Mouse (Mus musculus): ENCODE measurements around the gene Cntd1. TPM values are rescaled to one million over a fixed set of nuclear protein-coding genes. Genes with fewer than 3 reads are reported as not detected.
A peak's percentile ranks its signal among the peaks of the same experiment; 100 is the strongest.

Cntd1 gene
- total RNA-seq, 4 experiments from 2014 or later = 0.40 to 0.62 (median 0.57) TPM

GRCm38 (mm10) chr11:101255826-101256775 lies 22.7 kb upstream of the Cntd1 start:
- DNase-seq = no peak

DNA sequence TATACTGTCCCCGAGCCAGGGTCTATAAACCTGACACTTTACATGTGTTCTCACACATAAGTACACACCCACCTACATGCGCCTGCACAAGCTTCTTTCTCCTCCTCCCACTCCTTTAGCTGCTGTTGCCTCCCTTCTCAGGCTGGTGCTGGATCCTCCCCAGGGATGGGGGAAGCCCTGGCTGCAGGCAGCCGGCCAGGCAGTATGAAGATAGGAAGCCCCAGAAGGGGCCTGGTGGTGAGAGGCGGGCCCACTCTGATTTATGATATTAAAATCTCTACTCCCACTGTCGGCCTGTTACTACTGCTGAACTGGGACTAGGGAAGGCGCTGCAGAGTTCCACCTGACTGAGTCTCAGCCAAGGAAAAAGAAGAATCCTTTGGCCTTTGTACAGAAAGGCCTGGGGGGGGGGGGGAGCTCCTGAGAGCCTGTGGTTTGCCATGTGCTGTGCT lies 19.5 kb upstream of the Cntd1 start:
- no peak for DNase-seq

DNA sequence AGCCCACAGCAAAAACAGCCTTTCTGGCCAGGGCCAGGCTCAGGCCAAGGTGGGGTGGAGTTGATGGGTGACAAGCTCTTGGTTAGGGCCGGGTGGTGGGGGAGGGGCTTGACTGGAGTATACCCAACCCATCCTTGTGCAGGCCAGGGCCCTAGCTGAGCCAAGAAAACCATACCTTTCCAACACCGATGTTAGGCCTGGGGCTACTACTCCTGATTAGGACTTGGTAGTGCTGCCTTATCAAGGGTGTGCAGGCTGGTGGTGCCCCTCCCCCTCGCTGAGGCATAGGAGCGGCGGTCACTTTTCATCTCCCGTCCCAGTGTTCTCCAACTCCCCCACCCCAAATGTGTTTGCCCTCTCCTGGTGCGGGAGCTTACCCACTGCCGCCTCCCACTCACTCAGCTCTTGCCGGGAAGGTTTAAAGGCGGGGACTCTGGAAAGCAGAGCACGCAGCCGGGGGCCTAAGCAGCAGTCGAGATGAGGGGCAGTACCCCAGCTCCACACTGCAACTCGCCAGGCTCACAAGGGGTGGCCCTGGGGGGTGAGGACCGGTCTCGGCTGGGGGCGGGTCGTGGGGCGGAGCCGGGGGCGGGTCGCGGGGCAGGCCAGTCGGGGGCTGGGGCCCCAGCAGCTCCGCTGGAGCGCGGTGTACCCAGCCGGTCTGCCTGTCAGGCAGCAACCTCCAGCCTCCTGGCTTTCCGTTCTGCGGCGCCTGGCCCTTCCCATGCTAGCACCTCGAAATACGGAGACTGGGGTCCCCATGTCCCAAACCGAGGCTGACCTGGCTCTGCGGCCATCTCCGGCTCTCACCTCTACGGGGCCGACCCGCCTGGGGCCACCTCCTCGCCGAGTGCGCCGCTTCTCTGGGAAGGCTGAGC lies 18.6 kb upstream of the Cntd1 start, which contains the start of gene Wnk4:
TSS of gene Wnk4 (plus strand) at position 620 of the 878 bp plus-strand sequence.
- no peak for DNase-seq

- no peak for DNase-seq
Measured at GRCm38 (mm10) chr11:101260826-101261380, 17.9 kb upstream of the Cntd1 start.

- no peak for DNase-seq
Measured at GRCm38 (mm10) chr11:101262272-101262967, 16.4 kb upstream of the Cntd1 start.

DNA sequence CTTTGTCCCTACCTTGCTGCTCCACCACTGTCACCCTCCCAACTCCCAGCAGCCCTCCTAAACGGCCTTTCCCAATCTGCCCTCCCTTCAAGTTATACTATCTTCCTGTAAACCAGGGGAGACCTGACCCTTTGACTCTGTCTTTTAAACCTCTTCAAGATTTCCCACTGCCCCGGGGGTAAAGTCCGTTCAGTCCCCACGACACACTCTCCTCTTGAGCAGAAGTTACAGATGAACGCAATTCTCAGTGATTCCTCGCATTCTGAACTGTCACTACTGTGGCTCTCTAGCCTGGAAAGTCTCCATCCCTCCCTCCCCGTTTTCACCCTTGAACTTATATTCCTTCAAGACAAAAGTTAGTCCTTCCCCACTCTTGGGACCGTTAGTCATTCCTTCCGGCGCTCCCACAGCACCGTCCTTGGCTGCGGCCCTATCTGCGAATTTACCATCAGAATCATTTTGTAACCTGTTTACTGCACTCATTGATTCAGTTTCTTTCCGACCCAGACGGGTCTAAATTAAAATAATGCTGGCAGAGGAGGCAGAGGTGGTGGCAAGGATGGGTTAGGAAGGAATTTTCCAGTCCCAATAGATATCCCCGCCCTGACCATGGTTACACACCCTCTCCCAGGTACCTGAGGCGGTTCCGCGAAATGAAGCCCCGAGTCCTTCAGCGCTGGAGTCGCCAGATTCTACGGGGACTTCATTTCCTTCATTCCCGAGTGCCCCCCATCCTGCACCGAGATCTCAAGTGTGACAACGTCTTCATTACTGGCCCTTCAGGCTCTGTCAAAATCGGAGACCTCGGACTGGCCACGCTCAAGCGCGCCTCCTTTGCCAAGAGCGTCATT lies 15.4 kb upstream of the Cntd1 start:
- no peak for DNase-seq

DNA sequence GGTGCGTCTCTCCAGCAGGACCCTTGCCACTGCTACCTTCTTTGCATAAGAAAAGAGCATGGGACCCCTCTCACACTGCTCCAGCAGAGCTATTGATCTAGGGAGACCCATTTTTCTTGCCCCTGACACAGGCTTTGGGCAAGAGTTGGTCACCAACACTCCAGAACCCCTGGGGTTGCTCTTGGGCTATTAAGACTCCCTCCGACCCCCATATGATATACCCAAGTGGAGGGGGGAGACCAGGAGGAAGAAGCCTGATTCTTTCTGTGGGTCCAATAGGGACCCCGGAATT lies 14.9 kb upstream of the Cntd1 start:
- no peak for DNase-seq

GRCm38 (mm10) chr11:101264954-101265471 lies 13.8 kb upstream of the Cntd1 start:
- no peak for DNase-seq

DNA sequence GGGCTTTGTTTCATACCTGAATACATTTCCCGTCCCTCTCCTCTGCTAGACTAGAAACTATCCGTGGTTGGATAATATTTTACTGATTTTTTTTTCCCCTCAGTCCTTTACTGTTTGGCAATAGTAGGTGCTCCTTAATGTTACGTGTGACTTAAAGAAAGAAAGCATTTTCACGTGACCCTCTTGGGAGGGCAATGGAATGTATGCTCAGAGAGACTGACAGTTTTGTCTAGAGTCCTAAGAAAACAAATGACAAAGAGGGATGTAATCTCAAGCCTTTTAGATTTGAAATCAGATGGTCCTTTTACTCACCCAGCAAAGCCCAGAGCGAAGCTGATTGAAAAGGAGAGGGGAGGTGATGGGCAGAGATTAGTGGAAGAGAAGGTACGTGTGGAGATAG lies 12.9 kb upstream of the Cntd1 start:
- DNase-seq = no peak

- DNase-seq = no peak
Measured at GRCm38 (mm10) chr11:101269577-101270116, 9.2 kb upstream of the Cntd1 start.

GRCm38 (mm10) chr11:101272446-101272845 lies 6.4 kb upstream of the Cntd1 start:
- no peak for DNase-seq

DNA sequence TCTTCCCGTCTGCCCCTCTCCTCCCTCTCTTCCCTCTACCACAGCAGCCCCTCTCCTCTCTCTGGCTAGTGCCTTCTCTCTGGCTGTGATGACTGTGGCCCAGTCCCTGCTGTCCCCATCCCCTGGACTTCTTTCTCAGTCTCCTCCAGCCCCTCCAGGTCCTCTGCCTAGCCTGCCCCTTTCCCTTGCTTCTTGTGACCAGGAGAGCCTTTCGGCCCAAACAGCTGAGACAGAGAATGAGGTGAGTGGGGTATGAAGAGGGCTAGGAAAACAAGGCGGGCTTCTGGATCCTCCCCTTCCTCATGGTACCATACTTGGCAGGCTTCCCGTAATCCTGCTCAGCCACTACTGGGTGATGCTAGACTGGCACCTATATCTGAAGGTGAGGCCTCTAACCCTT lies 3.5 kb upstream of the Cntd1 start:
- DNase-seq = no peak

DNA sequence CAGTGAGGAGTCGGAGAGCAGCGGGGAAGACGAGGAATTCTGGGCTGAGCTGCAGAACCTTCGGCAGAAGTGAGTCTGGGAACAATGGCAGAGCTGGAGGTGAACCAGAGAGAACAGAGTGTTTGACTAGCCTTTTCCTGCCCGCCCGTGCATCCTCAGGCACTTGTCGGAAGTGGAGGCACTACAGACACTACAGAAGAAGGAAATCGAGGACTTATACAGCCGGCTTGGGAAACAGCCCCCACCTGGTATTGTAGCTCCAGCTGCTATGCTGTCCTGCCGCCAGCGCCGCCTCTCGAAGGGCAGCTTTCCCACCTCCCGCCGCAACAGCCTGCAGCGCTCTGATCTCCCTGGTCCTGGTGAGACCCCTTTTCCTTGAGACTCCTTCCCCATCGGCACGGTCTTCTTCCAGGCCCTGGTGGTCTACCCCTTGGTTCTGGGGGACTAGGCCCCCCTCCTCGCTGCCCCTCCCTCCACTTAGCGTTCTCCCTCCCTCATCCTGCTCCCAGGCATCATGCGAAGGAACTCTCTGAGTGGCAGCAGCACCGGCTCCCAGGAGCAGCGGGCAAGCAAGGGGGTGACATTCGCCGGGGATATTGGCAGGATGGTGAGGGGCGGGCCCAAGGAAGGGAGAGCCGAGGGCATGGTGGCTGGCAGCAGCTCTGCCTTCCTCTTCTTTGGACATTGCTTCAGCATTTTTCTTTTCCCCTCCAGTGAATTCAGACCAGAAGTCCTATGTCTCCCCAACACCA lies 2.3 kb upstream of the Cntd1 start:
- DNase-seq = no peak

DNA sequence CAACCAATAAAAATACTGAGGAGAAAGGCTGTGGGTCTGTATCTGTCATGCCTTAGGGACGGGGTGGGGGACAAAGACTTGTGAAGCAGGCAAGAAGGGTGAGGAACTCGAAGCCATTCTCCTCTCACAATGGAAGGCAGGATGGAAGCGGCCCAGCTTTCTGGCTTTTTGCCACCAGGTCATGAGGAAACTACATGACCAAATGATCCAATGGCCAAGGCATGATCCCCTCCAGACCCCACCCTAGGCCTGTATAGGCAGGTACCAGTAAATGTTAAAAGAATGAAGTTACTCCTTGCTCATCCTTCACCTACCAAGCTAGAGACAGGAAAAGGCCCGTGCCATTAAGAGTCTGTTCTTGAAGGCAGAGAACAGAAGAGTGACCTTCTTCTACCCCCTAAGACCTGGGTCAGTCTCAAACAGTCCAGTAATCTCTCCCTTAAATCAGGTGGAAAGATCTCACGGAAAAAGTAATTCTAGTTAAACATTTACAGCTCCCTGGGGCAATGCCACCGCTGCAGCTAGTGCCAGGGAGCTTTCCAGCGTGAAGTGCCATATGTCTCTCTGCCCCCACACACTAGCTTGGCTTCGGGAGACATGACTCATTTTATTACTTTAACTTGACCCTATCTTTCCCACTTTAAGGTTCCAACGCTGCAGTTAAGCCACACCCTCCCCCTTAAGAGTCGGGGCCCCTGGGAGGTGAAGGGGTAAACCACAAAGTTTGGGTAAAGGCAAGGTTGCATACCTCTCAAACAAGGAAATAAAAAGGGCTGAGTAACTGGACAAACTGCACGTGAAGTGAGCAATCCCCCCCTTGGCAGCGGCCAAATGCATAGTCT lies 1.2 kb upstream of the Cntd1 start:
- DNase-seq = no peak

DNA sequence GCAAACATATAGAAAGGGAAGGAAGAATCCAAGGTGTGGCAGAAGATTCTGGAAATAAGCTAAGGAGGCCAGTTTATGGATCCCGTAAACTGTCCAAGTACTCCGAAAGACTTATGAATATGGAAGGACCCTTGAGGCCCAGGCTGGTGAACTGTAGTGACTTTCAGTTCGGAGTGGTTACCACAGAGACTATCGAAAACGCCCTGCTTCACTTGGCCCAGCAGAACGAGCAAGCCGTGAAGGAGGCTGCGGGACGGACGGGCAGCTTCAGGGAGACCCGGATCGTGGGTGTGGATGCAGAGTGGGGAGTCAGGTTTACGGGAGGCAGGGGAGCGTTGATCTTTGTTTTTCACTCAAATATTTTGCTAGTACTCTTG lies 369 bp downstream of the Cntd1 start:
- no peak for DNase-seq

- no peak for DNase-seq
Measured at GRCm38 (mm10) chr11:101280837-101281236, 2.0 kb downstream of the Cntd1 start.

GRCm38 (mm10) chr11:101282896-101283295 lies 4.1 kb downstream of the Cntd1 start:
- no peak for DNase-seq

GRCm38 (mm10) chr11:101283805-101284204 lies 5.0 kb downstream of the Cntd1 start:
- DNase-seq = no peak

DNA sequence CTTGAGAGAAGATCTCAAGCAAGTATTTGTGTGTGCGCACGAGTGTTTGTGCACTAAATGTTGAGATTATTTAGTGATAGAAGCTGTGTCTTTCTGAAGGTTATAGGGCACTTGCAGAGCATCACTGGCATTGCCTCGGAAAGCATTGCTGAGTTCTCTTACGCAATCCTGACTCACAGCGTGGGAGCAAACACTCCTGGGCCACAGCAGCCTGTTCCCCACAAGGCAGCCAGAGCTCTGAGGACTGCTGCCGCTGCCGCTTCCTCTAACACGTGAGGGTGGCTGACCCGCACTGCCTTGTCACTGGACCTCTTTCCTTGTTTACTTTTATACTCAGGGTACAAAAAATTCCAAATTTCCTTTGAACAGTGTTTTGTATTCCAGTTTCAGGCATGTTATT lies 8.5 kb downstream of the Cntd1 start:
- DNase-seq = peak; percentile 60

Data from adrenal gland, adult 8-10 months (tissue).